Mouse (Mus musculus): ENCODE results near the gene Hsd11b2. TPM values are rescaled to one million over a fixed set of nuclear protein-coding genes. Genes with fewer than 3 reads are reported as not detected.

The Hsd11b2 gene
- polyA plus RNA-seq, 1 experiment from 2014 or later: 35.6 TPM

DNA sequence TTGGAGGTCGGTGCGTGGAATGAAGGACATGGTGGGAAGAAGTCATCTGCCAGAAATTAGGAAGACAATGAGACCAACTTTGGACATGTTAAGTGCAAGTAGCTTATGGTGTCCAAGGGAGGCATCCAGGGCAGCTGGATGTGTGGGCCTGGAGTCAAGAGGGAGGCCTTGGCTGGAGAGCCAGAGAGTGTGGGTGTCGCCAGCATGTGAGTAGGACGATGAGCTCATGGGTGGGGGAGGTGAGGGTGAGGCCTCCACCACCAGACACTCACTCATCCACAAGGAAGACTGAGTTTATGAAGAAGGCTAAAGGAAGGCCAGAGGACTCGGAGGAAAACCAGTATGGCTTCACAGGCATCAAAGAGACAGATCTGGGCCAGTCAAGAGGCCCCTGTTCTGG, 3.9 kb upstream of the Hsd11b2 start:
- no peak overlapping the region for H3K4me2 ChIP-seq
- no peaks in the 10 kb centered on the region for H3K36me3 ChIP-seq
- peaks cover 51% of the 10 kb centered on the region for H3K4me1 ChIP-seq
- WGBS: 61% methylated on average over 5 of the region's 5 CpGs
- no peak for ATAC-seq (replicated peaks; ENCODE audit: low FRiP score)
- H3K9me3 ChIP-seq (replicated peaks): no peaks in the 10 kb centered on the region
- 0 out of 2 replicates have a peak, but pooled peaks cover 6% of the 10 kb centered on the region for H3K27me3 ChIP-seq
- H3K27ac ChIP-seq: no peak overlapping the region
- H3K9ac ChIP-seq: no peak overlapping the region
- no peak overlapping the region for H3K4me3 ChIP-seq (replicated peaks)

DNA sequence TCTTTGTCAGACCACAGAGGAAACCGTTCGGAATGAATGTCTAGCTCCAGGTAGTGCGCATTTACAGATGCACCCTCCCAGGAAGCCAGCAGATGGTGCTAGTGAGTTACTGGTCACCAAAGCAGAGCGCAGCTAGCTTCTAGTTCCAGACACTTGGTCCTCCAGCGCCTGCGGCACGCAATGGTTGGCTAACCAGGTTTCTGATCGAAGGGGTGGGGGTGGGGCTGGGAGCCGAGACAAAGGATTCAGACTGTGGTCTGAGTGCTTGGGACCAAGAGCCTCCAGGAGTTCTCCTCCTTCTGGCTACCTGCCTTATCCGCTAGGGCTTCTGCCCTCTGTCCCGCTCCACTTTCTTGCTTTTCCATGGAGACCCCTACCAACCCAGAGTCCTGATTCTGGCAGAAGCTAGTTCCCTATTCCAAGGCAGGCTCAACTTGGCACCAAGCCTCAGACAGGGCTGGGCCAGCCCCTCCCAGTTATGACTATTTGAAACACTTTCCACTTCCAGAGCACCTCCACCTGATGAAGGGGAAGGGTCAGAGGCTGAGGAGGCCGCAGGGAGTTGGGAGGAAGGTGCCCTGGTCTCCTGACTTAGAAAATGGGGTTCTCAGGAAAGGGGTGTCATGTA, 2.4 kb upstream of the Hsd11b2 start:
- Histone ChIP-seq H3K4me2 (peak overlapping the region; percentile 57), H3K9me3 (replicated peaks) (no peaks in the 10 kb centered on the region), H3K36me3 (no peaks in the 10 kb centered on the region), H3K27ac (peak overlapping the region; percentile 69), H3K4me1 (peaks cover 55% of the 10 kb centered on the region), H3K4me3 (replicated peaks) (no peak overlapping the region), H3K27me3 (0 out of 2 replicates have a peak, but pooled peaks cover 6% of the 10 kb centered on the region), H3K9ac (peak overlapping the region; percentile 34; the same call in 1 of the 2 replicates)
- ATAC-seq (replicated peaks; ENCODE audit: low FRiP score): peak; percentile 49
- 12% methylated on average over 12 of the region's 12 CpGs for WGBS

DNA sequence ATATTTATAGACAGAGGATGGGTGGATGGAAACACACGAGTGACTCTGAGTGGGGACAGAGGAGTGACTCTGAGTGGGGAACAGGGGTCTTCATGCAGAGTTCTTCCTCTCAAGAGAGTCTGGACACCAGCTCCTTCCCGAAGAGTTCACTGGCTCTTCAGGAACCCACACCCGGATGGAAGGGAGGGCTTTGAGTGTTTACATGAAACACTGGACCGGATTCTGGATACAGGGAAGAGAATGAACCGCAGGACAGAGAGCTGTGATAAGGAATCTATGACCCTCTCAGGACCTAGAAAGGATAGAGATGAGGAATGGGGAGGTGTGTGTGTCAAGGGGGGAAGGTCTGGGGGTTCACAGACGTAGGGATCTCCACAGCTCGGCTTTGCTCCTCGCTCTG, 1.2 kb upstream of the Hsd11b2 start:
- H3K4me3 ChIP-seq (replicated peaks): 0 out of 2 replicates have a peak overlapping the region, but pooled peaks have one; percentile 13
- H3K9ac ChIP-seq: no peak overlapping the region
- H3K4me2 ChIP-seq: peak overlapping the region; percentile 98
- H3K9me3 ChIP-seq (replicated peaks): no peaks in the 10 kb centered on the region
- H3K27me3 ChIP-seq: 0 out of 2 replicates have a peak, but pooled peaks cover 6% of the 10 kb centered on the region
- peaks cover 66% of the 10 kb centered on the region for H3K4me1 ChIP-seq
- H3K27ac ChIP-seq: no peak overlapping the region
- no peak for ATAC-seq (replicated peaks; ENCODE audit: low FRiP score)
- 39% methylated on average over 8 of the region's 8 CpGs for WGBS
- peaks cover 3% of the 10 kb centered on the region for H3K36me3 ChIP-seq

DNA sequence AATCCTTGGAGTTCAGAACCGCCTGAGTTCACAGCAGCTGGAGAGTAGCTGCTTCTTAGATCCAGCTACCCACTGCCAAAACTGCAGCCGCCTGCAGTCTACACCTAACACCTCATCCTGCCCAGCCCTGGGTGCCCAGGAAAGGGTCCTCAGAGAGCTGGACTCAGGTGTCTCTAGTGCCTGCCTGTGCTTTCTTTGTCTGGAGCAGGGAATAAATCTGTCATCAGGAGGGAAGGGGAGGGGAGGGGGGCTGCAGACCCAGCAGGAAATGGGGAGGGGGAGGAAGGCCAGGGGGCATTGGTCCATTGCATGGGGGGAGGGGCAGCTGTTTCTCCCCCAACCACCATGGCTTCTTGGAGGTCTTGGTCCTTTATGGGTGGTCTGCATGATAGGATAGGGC, 1.0 kb downstream of the Hsd11b2 start:
- peaks cover 22% of the 10 kb centered on the region for H3K36me3 ChIP-seq
- H3K4me1 ChIP-seq: peaks cover 79% of the 10 kb centered on the region
- peak overlapping the region; percentile 73 for H3K4me3 ChIP-seq (replicated peaks)
- 0 out of 2 replicates have a peak, but pooled peaks cover 6% of the 10 kb centered on the region for H3K27me3 ChIP-seq
- peak overlapping the region; percentile 88 for H3K27ac ChIP-seq
- H3K9me3 ChIP-seq (replicated peaks): no peaks in the 10 kb centered on the region
- peak overlapping the region; percentile 98 for H3K4me2 ChIP-seq
- WGBS: 7% methylated on average over 2 of the region's 2 CpGs
- H3K9ac ChIP-seq: peak overlapping the region; percentile 74
- no peak for ATAC-seq (replicated peaks; ENCODE audit: low FRiP score)

DNA sequence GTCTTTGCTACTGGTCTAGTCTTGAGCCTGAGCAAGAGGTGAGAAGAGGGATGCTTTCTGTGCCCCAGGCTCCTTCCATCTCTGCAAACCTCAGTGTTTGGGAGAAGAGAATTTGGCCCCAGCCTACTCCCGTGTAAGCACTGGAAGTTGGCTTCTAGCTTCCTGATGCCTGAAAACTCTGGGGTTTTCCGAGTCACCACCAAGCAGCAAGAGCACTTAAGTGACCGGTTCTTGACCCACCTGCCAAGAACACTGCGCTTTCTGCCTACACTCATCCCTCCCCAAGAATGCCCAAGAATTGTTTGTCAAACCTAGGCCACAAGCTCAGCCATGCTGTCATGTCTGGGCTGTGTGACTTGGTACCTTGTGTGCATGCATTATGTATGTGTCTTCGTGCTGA, 2.0 kb downstream of the Hsd11b2 start:
- ATAC-seq (replicated peaks; ENCODE audit: low FRiP score): no peak
- H3K4me1 ChIP-seq: peaks cover 79% of the 10 kb centered on the region
- peak overlapping the region; percentile 98 for H3K4me2 ChIP-seq
- H3K4me3 ChIP-seq (replicated peaks): peak overlapping the region; percentile 73
- peaks cover 32% of the 10 kb centered on the region for H3K36me3 ChIP-seq
- H3K27ac ChIP-seq: peak overlapping the region; percentile 56
- H3K9me3 ChIP-seq (replicated peaks): no peaks in the 10 kb centered on the region
- H3K27me3 ChIP-seq: 0 out of 2 replicates have a peak, but pooled peaks cover 6% of the 10 kb centered on the region
- H3K9ac ChIP-seq: 0 out of 2 replicates have a peak overlapping the region, but pooled peaks have one; percentile 17
- WGBS: 37% methylated on average over 5 of the region's 5 CpGs

DNA sequence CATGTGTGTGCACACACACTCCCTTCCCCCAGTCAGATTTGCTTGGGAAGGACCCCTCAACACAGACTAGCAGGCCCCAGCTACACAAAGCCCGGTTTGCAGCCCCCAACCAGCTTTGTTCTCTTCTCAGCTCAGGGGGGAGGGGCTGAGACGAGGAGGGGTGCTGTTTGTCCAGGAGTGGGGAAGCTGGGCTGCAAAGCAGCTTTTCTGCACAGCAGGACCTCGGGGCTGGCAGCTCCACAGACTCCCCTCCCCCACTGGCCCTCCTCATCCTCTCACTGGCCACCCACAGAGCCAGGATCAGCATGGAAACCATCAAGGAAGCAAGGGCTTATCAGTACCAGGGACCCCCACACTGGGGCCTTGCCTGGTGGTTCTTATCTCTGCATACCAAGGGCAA, 2.5 kb downstream of the Hsd11b2 start:
- H3K4me3 ChIP-seq (replicated peaks): peak overlapping the region; percentile 73
- peaks cover 76% of the 10 kb centered on the region for H3K4me1 ChIP-seq
- peak overlapping the region; percentile 56 for H3K27ac ChIP-seq
- H3K4me2 ChIP-seq: peak overlapping the region; percentile 98
- 0 out of 2 replicates have a peak overlapping the region, but pooled peaks have one; percentile 17 for H3K9ac ChIP-seq
- ATAC-seq (replicated peaks; ENCODE audit: low FRiP score): no peak
- H3K27me3 ChIP-seq: 0 out of 2 replicates have a peak, but pooled peaks cover 6% of the 10 kb centered on the region
- no peaks in the 10 kb centered on the region for H3K9me3 ChIP-seq (replicated peaks)
- peaks cover 33% of the 10 kb centered on the region for H3K36me3 ChIP-seq
- 5% methylated on average over 3 of the region's 3 CpGs for WGBS

DNA sequence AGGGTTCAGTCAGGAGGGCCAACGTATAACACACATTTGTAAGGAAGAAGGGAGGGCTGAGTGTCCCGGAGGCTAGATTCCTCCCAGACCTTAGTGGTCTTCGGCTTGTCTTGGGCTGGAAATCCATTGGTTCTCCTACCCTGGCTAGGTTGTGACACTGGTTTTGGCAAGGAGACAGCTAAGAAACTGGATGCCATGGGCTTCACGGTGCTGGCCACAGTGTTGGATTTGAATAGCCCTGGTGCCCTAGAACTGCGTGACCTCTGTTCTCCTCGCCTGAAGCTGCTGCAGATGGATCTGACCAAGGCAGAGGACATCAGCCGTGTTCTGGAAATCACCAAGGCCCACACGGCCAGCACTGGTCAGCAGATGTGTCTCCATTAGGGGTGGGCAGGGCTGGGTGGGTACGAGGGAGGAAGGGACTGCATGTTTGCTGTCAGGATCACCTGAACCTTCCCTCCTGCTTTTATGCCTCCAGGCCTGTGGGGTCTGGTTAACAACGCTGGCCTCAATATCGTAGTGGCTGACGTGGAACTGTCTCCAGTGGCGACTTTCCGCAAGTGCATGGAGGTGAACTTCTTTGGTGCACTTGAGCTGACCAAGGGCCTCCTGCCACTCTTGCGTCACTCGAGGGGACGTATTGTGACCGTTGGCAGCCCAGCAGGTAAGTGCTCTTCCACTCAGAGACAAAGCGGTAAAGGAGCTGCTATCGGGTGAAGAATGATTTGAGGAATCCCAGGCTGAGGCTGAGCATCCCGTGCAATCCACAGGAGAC, 3.6 kb downstream of the Hsd11b2 start:
- Histone ChIP-seq H3K9me3 (replicated peaks) (no peaks in the 10 kb centered on the region), H3K27me3 (0 out of 2 replicates have a peak, but pooled peaks cover 6% of the 10 kb centered on the region), H3K4me3 (replicated peaks) (no peak overlapping the region), H3K4me2 (no peak overlapping the region), H3K27ac (peak overlapping the region; percentile 56; the same call in 1 of the 2 replicates), H3K9ac (no peak overlapping the region), H3K36me3 (peaks cover 33% of the 10 kb centered on the region), H3K4me1 (peaks cover 75% of the 10 kb centered on the region)
- 70% methylated on average over 21 of the region's 21 CpGs for WGBS
- no peak for ATAC-seq (replicated peaks; ENCODE audit: low FRiP score)

DNA sequence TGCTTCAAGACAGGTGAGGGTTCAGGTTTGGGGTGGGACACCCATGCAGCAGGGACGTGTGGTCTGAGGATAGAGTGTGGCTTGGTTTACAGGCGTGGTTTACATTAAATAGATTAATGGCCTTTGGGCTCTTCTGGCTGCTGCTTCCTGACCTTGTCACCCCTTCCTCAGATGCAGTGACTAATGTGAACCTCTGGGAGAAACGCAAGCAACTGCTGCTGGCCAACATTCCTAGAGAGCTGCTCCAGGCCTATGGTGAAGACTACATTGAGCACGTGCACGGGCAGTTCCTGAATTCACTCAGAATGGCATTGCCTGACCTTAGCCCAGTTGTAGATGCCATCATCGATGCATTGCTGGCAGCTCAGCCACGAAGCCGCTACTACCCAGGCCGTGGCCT, 4.3 kb downstream of the Hsd11b2 start:
- Histone ChIP-seq H3K4me2 (no peak overlapping the region), H3K9ac (no peak overlapping the region), H3K27ac (0 out of 2 replicates have a peak overlapping the region, but pooled peaks have one; percentile 4), H3K27me3 (0 out of 2 replicates have a peak, but pooled peaks cover 2% of the 10 kb centered on the region), H3K4me1 (peaks cover 69% of the 10 kb centered on the region), H3K4me3 (replicated peaks) (no peak overlapping the region), H3K36me3 (peaks cover 33% of the 10 kb centered on the region), H3K9me3 (replicated peaks) (no peaks in the 10 kb centered on the region)
- ATAC-seq (replicated peaks; ENCODE audit: low FRiP score): no peak
- WGBS: 30% methylated on average over 9 of the region's 9 CpGs

DNA sequence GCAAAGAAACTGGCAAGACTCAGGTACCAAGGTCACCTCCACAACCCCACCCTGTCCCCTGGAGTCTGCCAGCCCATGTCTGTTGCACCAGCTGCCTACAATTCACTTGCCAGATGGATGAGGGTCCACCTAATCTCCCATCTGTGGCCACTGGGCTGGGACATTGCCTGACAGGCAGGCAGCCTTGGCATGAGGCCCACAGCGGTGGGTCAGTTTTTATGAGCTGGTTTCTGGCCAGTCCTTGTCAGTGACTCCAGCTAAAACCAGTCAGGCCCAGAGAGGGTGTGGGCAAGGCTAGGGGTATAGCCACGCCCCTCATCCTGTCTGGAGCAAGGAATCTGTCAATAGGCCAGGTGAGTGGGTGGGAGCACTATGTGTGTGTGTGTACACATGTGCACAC, 8.6 kb downstream of the Hsd11b2 start:
- Histone ChIP-seq H3K4me3 (replicated peaks) (no peak overlapping the region), H3K4me1 (peaks cover 61% of the 10 kb centered on the region), H3K4me2 (no peak overlapping the region), H3K9ac (no peak overlapping the region), H3K27me3 (no peaks in the 10 kb centered on the region), H3K36me3 (peaks cover 42% of the 10 kb centered on the region), H3K9me3 (replicated peaks) (no peaks in the 10 kb centered on the region), H3K27ac (peak overlapping the region; percentile 49; the same call in 1 of the 2 replicates)
- WGBS: 52% methylated on average over 2 of the region's 2 CpGs
- peak; percentile 57 for ATAC-seq (replicated peaks; ENCODE audit: low FRiP score)

DNA sequence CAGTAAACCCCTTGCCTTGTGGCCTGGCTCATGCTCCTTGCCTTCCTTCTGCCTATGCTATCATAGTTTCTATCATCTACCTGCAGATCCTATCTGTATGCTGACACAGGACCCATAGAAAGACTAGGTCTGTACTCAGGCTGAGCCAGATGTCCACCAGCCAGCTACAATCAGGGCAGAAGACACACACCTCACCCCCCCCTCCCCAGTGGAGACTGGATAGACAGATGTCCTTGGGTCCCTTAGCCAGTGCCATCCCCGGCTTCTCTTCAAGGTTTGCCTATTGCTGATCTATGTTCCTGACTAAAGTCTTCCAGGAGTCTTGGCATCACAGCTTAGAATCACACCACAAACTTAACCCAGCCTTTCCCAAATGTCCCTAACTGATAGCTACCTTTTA, 9.7 kb downstream of the Hsd11b2 start:
- Histone ChIP-seq H3K36me3 (peaks cover 32% of the 10 kb centered on the region), H3K4me1 (peaks cover 55% of the 10 kb centered on the region), H3K9me3 (replicated peaks) (no peaks in the 10 kb centered on the region), H3K27ac (0 out of 2 replicates have a peak overlapping the region, but pooled peaks have one; percentile 18), H3K4me3 (replicated peaks) (no peak overlapping the region), H3K27me3 (no peaks in the 10 kb centered on the region), H3K9ac (no peak overlapping the region), H3K4me2 (no peak overlapping the region)
- 92% methylated on average over 1 of the region's 1 CpGs for WGBS
- ATAC-seq (replicated peaks; ENCODE audit: low FRiP score): no peak

DNA sequence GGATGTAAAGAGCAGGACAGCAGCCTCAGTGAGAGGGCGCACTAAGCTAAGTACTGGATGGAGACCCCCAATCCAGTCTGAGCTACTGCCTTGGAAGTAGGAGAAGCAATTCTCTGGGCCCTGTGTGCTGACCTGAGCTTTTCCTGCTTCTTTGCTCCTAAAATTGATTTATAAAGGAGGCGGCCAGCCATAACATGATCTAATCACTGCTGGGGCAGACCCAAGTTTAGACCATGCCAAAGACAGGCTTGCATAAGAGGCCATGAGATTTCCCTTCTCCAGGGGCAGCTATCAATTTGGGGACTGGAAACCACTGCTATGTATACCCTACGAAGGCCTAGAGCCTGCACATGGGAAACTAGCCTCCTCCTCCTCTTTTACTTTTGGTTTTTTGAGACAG, 10.7 kb downstream of the Hsd11b2 start:
- 56% methylated on average over 3 of the region's 3 CpGs for WGBS
- Histone ChIP-seq H3K27ac (peak overlapping the region; percentile 41; the same call in 1 of the 2 replicates), H3K9ac (no peak overlapping the region)

DNA sequence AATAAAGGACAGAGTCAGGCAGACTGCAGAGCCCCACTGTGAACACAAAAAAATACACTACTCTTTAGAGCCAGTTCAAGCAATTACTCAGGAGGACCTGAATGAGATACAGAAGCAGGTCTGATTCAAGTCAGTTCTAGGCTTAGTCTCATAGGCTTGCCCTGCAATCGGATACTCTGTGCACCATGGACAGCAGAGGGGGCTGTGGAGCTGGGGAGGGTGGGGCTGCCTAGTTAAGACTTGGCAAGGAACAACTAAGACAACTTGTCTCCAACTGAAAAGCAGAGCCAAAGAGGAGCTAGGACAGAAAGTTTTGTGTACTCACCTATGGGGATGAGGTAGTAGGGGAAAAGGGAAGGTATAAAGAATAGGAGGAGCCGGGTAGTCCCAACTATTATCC, 13.2 kb downstream of the Hsd11b2 start:
- Histone ChIP-seq H3K9me3 (replicated peaks) (no peaks in the 10 kb centered on the region), H3K36me3 (peaks cover 27% of the 10 kb centered on the region), H3K4me2 (no peak overlapping the region), H3K4me1 (peaks cover 59% of the 10 kb centered on the region), H3K4me3 (replicated peaks) (no peak overlapping the region), H3K27me3 (no peaks in the 10 kb centered on the region), H3K27ac (no peak overlapping the region), H3K9ac (no peak overlapping the region)
- 66% methylated on average over 2 of the region's 2 CpGs for WGBS
- no peak for ATAC-seq (replicated peaks; ENCODE audit: low FRiP score)

More for the DNA sequence above, 10.7 kb downstream of the Hsd11b2 start:
- H3K27me3 ChIP-seq: no peaks in the 10 kb centered on the region
- peaks cover 23% of the 10 kb centered on the region for H3K36me3 ChIP-seq
- H3K4me3 ChIP-seq (replicated peaks): no peak overlapping the region
- ATAC-seq (replicated peaks; ENCODE audit: low FRiP score): no peak
- no peak overlapping the region for H3K4me2 ChIP-seq
- peaks cover 61% of the 10 kb centered on the region for H3K4me1 ChIP-seq
- H3K9me3 ChIP-seq (replicated peaks): no peaks in the 10 kb centered on the region

Data from kidney, embryonic 15.5 days (tissue).